Mouse (Mus musculus) lung, adult 2 months (tissue): ENCODE measurements around the gene Cpne6. TPM values are rescaled to one million over a fixed set of nuclear protein-coding genes. Genes with fewer than 3 reads are reported as not detected.

ENCODE experiments used
- DNase-seq: peaks from one replicate; pipeline ENCODE4 v3.0.0; 2022
- H3K4me1 ChIP-seq: fragments of 200-500 bp; 2 replicates; pipeline ENCODE4 v1.6.1; 2011; ENCODE audit warnings: low read length; ENCODE audit not compliant: control insufficient read depth, insufficient read depth
- H3K4me3 ChIP-seq: fragments of 200-500 bp; replicated peaks from 2 replicates; pipeline ENCODE3; 2011; ENCODE audit warnings: low read depth, mild to moderate bottlenecking, control low read depth, low read length; ENCODE audit errors: extremely low read depth
- CTCF ChIP-seq: fragments of 200-500 bp; IDR thresholded peaks from 2 replicates; pipeline ENCODE4 v1.5.1; 2011; ENCODE audit warnings: mild to moderate bottlenecking, low read length, control low read depth; ENCODE audit not compliant: insufficient read depth
- POLR2A ChIP-seq: fragments of 200-500 bp; IDR thresholded peaks from 2 replicates; pipeline ENCODE4 v1.6.1; 2011; ENCODE audit warnings: low read depth, mild to moderate bottlenecking, control low read depth, low read length, borderline replicate concordance; ENCODE audit errors: extremely low read depth
- WGBS: fragments of 180-500 bp; shearing (Covaris S2); methylation state at CpG from one replicate; pipeline ENCODE4 v1.1.7; 2018; 5-methylcytosine and 5-hydroxymethylcytosine counted together
- polyA plus RNA-seq: library from polyadenylated mRNA; depleted of rRNA; stranded (reverse); fragments of >200 nt; gene quantifications from 2 replicates; pipeline ENCODE4 v1.2.3, GENCODE M21; 2012

Cpne6 gene
- polyA plus RNA-seq, 1 experiment = 0.07 TPM

- no peak for DNase-seq
- no peak overlapping the region for H3K4me3 ChIP-seq
- H3K4me1 ChIP-seq = no peaks in the 10 kb centered on the region
- TF ChIP-seq CTCF = no peak
- TF ChIP-seq POLR2A = no peak
- 87% methylated on average over 5 of the region's 5 CpGs for WGBS
Measured at GRCm38 (mm10) chr14:55477829-55478228, 32.4 kb upstream of the Cpne6 start.

GRCm38 (mm10) chr14:55478651-55479599 is 31.3 kb upstream of the Cpne6 start, which contains the start of gene Dhrs4:
Dhrs4 (plus strand) TSS chr14:55478758.
- TF ChIP-seq CTCF = peak; percentile 64
- TF ChIP-seq POLR2A = peak; percentile 46; the same call in 1 of the 2 replicates
- Histone ChIP-seq H3K4me1 (no peaks in the 10 kb centered on the region), H3K4me3 (peak within 1 kb of the TSS; percentile 81)
- DNase-seq = peak; percentile 76
- 2% methylated on average over 38 of the region's 38 CpGs for WGBS

- WGBS = 92% methylated on average over 10 of the region's 10 CpGs
- no peak for DNase-seq
- H3K4me1 ChIP-seq = no peaks in the 10 kb centered on the region
- no peak for TF ChIP-seq POLR2A
- no peak for TF ChIP-seq CTCF
- H3K4me3 ChIP-seq = no peak overlapping the region
Measured at GRCm38 (mm10) chr14:55479629-55480028, 30.6 kb upstream of the Cpne6 start.

GRCm38 (mm10) chr14:55484430-55485085 is 25.7 kb upstream of the Cpne6 start:
- no peak for TF ChIP-seq CTCF
- no peak for TF ChIP-seq POLR2A
- no peaks in the 10 kb centered on the region for H3K4me1 ChIP-seq
- no peak for DNase-seq
- no peak overlapping the region for H3K4me3 ChIP-seq
- WGBS = 83% methylated on average over 5 of the region's 5 CpGs

GRCm38 (mm10) chr14:55486836-55487235 is 23.4 kb upstream of the Cpne6 start:
- TF ChIP-seq CTCF (no peak), POLR2A (no peak)
- Histone ChIP-seq H3K4me3 (no peak overlapping the region), H3K4me1 (no peaks in the 10 kb centered on the region)
- WGBS = 83% methylated on average over 8 of the region's 8 CpGs
- no peak for DNase-seq

- H3K4me1 ChIP-seq = no peaks in the 10 kb centered on the region
- TF ChIP-seq CTCF (no peak), POLR2A (no peak)
- 2% methylated on average over 68 of the region's 68 CpGs for WGBS
- peak within 1 kb of the TSS; percentile 45 for H3K4me3 ChIP-seq
- peak; percentile 48 for DNase-seq
Measured at GRCm38 (mm10) chr14:55490361-55491201, 19.7 kb upstream of the Cpne6 start, which contains the start of gene Carmil3. Carmil3 (plus strand) TSS chr14:55490651.

GRCm38 (mm10) chr14:55491291-55491833 is 18.9 kb upstream of the Cpne6 start:
- under 1% methylated on average over 30 of the region's 30 CpGs for WGBS
- no peak for TF ChIP-seq POLR2A
- TF ChIP-seq CTCF = no peak
- DNase-seq = peak; percentile 48
- Histone ChIP-seq H3K4me3 (peak overlapping the region; percentile 45), H3K4me1 (no peaks in the 10 kb centered on the region)

GRCm38 (mm10) chr14:55492103-55492502 is 18.1 kb upstream of the Cpne6 start:
- TF ChIP-seq CTCF (no peak), POLR2A (no peak)
- 30% methylated on average over 3 of the region's 3 CpGs for WGBS
- no peak for DNase-seq
- Histone ChIP-seq H3K4me3 (no peak overlapping the region), H3K4me1 (no peaks in the 10 kb centered on the region)

GRCm38 (mm10) chr14:55495509-55496240 is 14.6 kb upstream of the Cpne6 start:
- TF ChIP-seq POLR2A (no peak), CTCF (no peak)
- WGBS = 69% methylated on average over 20 of the region's 20 CpGs

More at GRCm38 (mm10) chr14:55495509-55496240, 14.6 kb upstream of the Cpne6 start:
- DNase-seq = no peak
- H3K4me1 ChIP-seq = no peaks in the 10 kb centered on the region
- no peak overlapping the region for H3K4me3 ChIP-seq
